Mouse (Mus musculus) neural tube, embryonic 12.5 days (tissue): ENCODE measurements around the gene Ndufs8. TPM values are rescaled to one million over a fixed set of nuclear protein-coding genes. Genes with fewer than 3 reads are reported as not detected.

Source experiments
- ATAC-seq: fragments of 200-750 bp; cut with Nextera tagmentation; 2 replicates; pipeline ENCODE4 v1.8.0; 2017; ENCODE audit warnings: low read depth, mild to moderate bottlenecking, moderate TSS enrichment, moderate library complexity; ENCODE audit not compliant: low FRiP score
- H3K27ac ChIP-seq: fragments of 300-500 bp; sonication (generic); 2 replicates; pipeline ENCODE4 v1.5.1; 2016
- H3K27me3 ChIP-seq: fragments of 300-500 bp; sonication (generic); replicated peaks from 2 replicates; pipeline ENCODE4 v1.6.1; 2016; ENCODE audit warnings: mild to moderate bottlenecking
- H3K36me3 ChIP-seq: fragments of 300-500 bp; sonication (generic); 2 replicates; pipeline ENCODE4 v1.6.1; 2016; ENCODE audit warnings: mild to moderate bottlenecking
- H3K4me1 ChIP-seq: fragments of 300-500 bp; sonication (generic); 2 replicates; pipeline ENCODE4 v1.6.1; 2016
- H3K4me2 ChIP-seq: fragments of 300-500 bp; sonication (generic); replicated peaks from 2 replicates; pipeline ENCODE4 v1.6.1; 2016; ENCODE audit warnings: mild to moderate bottlenecking
- H3K4me3 ChIP-seq: fragments of 300-500 bp; sonication (generic); 2 replicates; pipeline ENCODE4 v1.5.1; 2016
- H3K9ac ChIP-seq: fragments of 300-500 bp; sonication (generic); 2 replicates; pipeline ENCODE4 v1.6.1; 2016; ENCODE audit warnings: mild to moderate bottlenecking
- H3K9me3 ChIP-seq: fragments of 300-500 bp; sonication (generic); 2 replicates; pipeline ENCODE4 v1.6.1; 2016; ENCODE audit warnings: mild to moderate bottlenecking
- WGBS: fragments of 180-500 bp; shearing (Covaris S2); methylation state at CpG from one replicate; pipeline ENCODE4 v1.1.7; 2016; 5-methylcytosine and 5-hydroxymethylcytosine counted together
- polyA plus RNA-seq: library from polyadenylated mRNA; unstranded; fragments of >200 nt; fragmentation: Nextera tagmentation; extraction: Ambion mirVana; gene quantifications from 2 replicates; pipeline ENCODE4 v1.2.1, GENCODE M21; 2016

Ndufs8 gene
- polyA plus RNA-seq, 1 experiment from 2014 or later, result 226 TPM

- Histone ChIP-seq H3K27ac (no peak overlapping the region), H3K36me3 (peaks cover 50% of the 10 kb centered on the region)
- WGBS, result 92% methylated on average over 10 of the region's 10 CpGs
Measured at GRCm38 (mm10) chr19:3896208-3896607, 16.4 kb downstream of the Ndufs8 start.

DNA sequence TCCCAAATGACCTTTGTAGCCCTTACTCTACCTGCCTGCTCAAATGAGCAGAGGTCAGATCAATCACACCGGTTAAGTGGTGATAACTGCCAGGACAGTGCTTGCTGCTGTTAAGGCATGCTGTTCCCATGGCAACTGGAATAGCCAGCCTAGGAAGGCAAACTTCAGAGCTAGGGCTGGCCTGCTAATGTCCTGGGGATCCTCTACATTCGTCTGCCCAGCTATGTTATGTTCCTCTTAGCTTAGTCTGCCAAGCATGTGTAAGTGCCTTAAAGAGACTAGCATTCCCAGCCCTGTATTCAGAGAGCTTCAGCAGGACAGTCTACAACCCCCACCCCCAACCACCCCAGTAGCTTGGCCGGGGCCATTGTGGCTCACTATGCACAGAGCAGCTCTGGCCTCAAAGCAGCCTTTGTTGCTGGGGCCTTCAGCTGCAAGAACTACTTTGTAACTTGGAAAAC, 17.4 kb downstream of the Ndufs8 start:
- peak; percentile 85 for ATAC-seq
- H3K27ac ChIP-seq, result no peak overlapping the region
- H3K36me3 ChIP-seq, result peaks cover 60% of the 10 kb centered on the region
- 17% methylated on average over 3 of the region's 3 CpGs for WGBS
- no peak overlapping the region for H3K9ac ChIP-seq
- no peak overlapping the region for H3K4me3 ChIP-seq
- H3K4me2 ChIP-seq, result 0 out of 2 replicates have a peak overlapping the region, but pooled peaks have one; percentile 12
- H3K4me1 ChIP-seq, result peaks cover 20% of the 10 kb centered on the region
- no peaks in the 10 kb centered on the region for H3K27me3 ChIP-seq
- no peaks in the 10 kb centered on the region for H3K9me3 ChIP-seq

More at GRCm38 (mm10) chr19:3896208-3896607, 16.4 kb downstream of the Ndufs8 start:
- Histone ChIP-seq H3K27me3 (no peaks in the 10 kb centered on the region), H3K4me3 (no peak overlapping the region), H3K9me3 (no peaks in the 10 kb centered on the region), H3K4me2 (no peak overlapping the region), H3K4me1 (peaks cover 20% of the 10 kb centered on the region), H3K9ac (no peak overlapping the region)
- ATAC-seq, result no peak

GRCm38 (mm10) chr19:3894294-3894693, 18.3 kb downstream of the Ndufs8 start:
- WGBS, result 88% methylated on average over 2 of the region's 2 CpGs
- no peaks in the 10 kb centered on the region for H3K9me3 ChIP-seq
- no peaks in the 10 kb centered on the region for H3K27me3 ChIP-seq
- no peak overlapping the region for H3K9ac ChIP-seq
- no peak overlapping the region for H3K27ac ChIP-seq
- no peak overlapping the region for H3K4me2 ChIP-seq
- peaks cover 69% of the 10 kb centered on the region for H3K36me3 ChIP-seq
- H3K4me3 ChIP-seq, result no peak overlapping the region
- no peak for ATAC-seq
- H3K4me1 ChIP-seq, result peaks cover 20% of the 10 kb centered on the region

- Histone ChIP-seq H3K9ac (no peak overlapping the region), H3K27ac (no peak overlapping the region), H3K9me3 (no peaks in the 10 kb centered on the region), H3K4me1 (peaks cover 20% of the 10 kb centered on the region), H3K4me2 (no peak overlapping the region), H3K4me3 (no peak overlapping the region), H3K36me3 (peaks cover 75% of the 10 kb centered on the region), H3K27me3 (no peaks in the 10 kb centered on the region)
- ATAC-seq, result no peak
- WGBS, result 92% methylated on average over 4 of the region's 4 CpGs
Measured at GRCm38 (mm10) chr19:3893545-3894116, 18.9 kb downstream of the Ndufs8 start.

DNA sequence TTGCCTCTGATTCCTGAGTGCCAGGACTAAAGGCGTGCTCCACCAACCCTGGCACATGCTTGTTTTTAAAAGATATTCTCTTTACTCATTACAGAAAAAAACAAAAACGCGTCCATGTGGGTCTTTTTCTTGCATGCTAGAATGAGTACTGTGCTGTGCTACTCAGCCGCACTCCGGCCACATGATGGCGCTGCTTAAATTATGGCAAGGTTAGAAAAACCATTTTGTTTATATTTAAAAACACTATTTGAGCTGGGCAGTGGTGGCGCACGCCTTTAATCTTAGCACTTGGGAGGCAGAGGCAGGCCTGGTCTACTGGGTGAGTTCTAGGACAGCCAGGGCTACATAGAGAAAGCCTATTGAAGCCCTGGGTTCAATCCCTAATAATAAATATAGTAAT, 22.4 kb downstream of the Ndufs8 start:
- no peak for ATAC-seq
- H3K4me2 ChIP-seq, result no peak overlapping the region
- 91% methylated on average over 8 of the region's 8 CpGs for WGBS
- H3K9me3 ChIP-seq, result no peaks in the 10 kb centered on the region
- H3K4me3 ChIP-seq, result no peak overlapping the region
- no peaks in the 10 kb centered on the region for H3K27me3 ChIP-seq
- no peak overlapping the region for H3K9ac ChIP-seq
- H3K27ac ChIP-seq, result no peak overlapping the region
- peaks cover 75% of the 10 kb centered on the region for H3K36me3 ChIP-seq
- peaks cover 8% of the 10 kb centered on the region for H3K4me1 ChIP-seq

GRCm38 (mm10) chr19:3889096-3889495, 23.5 kb downstream of the Ndufs8 start:
- Histone ChIP-seq H3K36me3 (peaks cover 79% of the 10 kb centered on the region), H3K9me3 (no peaks in the 10 kb centered on the region), H3K27ac (no peak overlapping the region), H3K9ac (no peak overlapping the region), H3K4me1 (no peaks in the 10 kb centered on the region), H3K4me2 (no peak overlapping the region), H3K27me3 (no peaks in the 10 kb centered on the region), H3K4me3 (no peak overlapping the region)
- no peak for ATAC-seq
- 92% methylated on average over 5 of the region's 5 CpGs for WGBS

DNA sequence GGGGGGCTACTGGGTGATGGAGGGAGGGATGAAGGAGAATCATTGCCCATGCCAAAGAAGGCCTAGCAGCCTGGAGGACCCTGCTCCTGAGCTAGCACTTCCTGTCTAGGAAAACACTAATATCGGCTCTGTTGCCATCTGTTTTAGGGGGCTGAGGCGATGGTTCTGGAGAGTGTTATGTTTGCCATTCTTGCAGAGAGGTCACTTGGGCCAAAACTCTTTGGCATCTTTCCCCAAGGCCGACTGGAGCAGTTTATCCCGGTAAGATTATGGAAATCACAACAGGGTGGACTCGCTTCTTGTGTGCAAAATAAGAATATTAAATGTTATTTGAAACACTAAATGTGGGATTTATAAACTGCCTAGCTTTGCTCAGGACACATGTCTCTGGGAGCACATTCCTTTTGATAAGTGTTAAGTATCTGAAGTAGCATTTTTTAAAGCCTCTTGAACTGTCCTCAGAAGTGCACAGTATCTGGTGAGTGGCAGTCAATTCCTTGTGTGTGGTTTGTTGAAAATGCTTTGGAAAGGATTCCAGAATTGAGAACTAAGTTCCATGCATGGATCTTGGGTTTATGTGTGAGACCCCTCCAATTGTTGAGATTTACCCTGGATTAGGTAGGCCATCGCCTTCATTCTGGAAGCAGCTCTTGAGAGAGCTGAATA, 28.1 kb downstream of the Ndufs8 start:
- H3K9me3 ChIP-seq, result no peaks in the 10 kb centered on the region
- H3K36me3 ChIP-seq, result peaks cover 33% of the 10 kb centered on the region
- H3K4me2 ChIP-seq, result no peak overlapping the region
- 88% methylated on average over 6 of the region's 6 CpGs for whole genome bisulfite sequencing
- H3K4me1 ChIP-seq, result no peaks in the 10 kb centered on the region
- no peak overlapping the region for H3K4me3 ChIP-seq
- H3K27ac ChIP-seq, result no peak overlapping the region
- no peak for ATAC-seq
- no peak overlapping the region for H3K9ac ChIP-seq
- H3K27me3 ChIP-seq, result no peaks in the 10 kb centered on the region

- no peak overlapping the region for H3K4me2 ChIP-seq
- H3K36me3 ChIP-seq, result peaks cover 24% of the 10 kb centered on the region; the same call in 1 of the 2 replicates
- no peak overlapping the region for H3K27ac ChIP-seq
- H3K9ac ChIP-seq, result no peak overlapping the region
- no peak overlapping the region for H3K4me3 ChIP-seq
- 86% methylated on average over 4 of the region's 4 CpGs for WGBS
- H3K4me1 ChIP-seq, result no peaks in the 10 kb centered on the region
- no peaks in the 10 kb centered on the region for H3K9me3 ChIP-seq
- no peak for ATAC-seq
- H3K27me3 ChIP-seq, result no peaks in the 10 kb centered on the region
Measured at GRCm38 (mm10) chr19:3882214-3882613, 30.4 kb downstream of the Ndufs8 start.

DNA sequence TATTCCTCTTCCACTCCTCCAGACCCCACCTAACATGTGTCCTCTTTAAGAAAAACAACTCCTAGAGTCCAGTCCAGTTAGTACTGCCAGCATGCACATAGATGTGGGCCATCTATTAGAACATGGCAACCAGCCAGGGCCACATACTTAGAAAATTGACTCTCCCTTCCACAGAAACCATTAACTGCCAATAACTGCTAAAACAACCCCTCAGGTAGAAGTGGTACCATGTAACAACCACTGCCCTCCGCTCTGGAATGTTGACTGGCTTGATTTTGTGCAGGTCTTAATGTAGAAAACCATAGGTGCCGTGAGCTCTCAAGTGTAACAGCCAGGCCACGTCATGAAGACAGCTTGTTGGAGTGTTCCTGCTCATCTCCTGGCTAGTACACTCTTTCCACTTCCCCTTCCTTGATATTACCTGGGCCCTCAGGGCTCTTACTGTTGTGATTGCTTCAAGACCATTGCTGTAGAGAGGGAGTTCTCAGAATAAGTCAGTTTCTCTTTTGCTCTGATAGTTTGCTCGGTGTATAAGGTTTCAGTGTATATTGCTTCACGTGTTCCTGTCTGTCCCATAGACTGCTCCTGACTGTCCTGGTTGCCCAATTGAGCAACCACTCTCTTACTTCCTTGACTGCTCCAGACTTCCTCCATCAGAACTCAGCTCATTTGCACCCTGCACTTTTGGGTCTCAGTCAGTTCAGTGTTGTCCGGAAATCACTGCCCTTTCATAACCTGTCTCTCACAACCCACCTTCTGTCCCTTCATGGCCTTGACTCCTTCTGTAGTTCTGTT, 32.3 kb downstream of the Ndufs8 start:
- ATAC-seq, result no peak
- Histone ChIP-seq H3K27me3 (no peaks in the 10 kb centered on the region), H3K4me1 (no peaks in the 10 kb centered on the region), H3K9ac (no peak overlapping the region), H3K9me3 (no peaks in the 10 kb centered on the region), H3K4me3 (no peak overlapping the region), H3K36me3 (peaks cover 10% of the 10 kb centered on the region; the same call in 1 of the 2 replicates), H3K4me2 (no peak overlapping the region), H3K27ac (no peak overlapping the region)
- 94% methylated on average over 6 of the region's 6 CpGs for WGBS

DNA sequence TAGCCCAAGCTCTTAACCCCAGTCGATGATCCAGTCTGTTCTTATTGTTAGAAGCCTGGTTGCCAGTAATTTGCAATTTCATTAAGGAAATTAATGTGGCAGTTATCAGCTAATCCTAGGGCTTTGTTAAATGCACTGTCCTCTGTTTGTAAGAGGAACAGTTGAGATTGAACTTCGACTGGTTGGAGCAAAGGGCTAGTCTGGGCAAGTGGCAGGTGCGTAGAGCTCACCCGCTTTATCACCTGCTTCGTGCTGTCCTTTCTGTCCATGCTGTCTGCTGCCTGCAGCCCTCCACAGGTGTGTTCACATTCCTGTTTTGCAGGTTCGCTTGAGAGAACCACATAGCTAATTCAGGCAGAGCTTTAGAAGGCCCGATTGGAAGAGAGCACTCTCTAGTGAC, 37.5 kb downstream of the Ndufs8 start:
- ATAC-seq, result no peak
- no peak overlapping the region for H3K27ac ChIP-seq
- no peaks in the 10 kb centered on the region for H3K4me1 ChIP-seq
- no peaks in the 10 kb centered on the region for H3K9me3 ChIP-seq
- H3K4me3 ChIP-seq, result no peak overlapping the region
- peaks cover 2% of the 10 kb centered on the region; the same call in 1 of the 2 replicates for H3K36me3 ChIP-seq
- H3K4me2 ChIP-seq, result no peak overlapping the region
- 91% methylated on average over 7 of the region's 7 CpGs for WGBS
- no peaks in the 10 kb centered on the region for H3K27me3 ChIP-seq
- H3K9ac ChIP-seq, result no peak overlapping the region

GRCm38 (mm10) chr19:3872373-3872772, 40.2 kb downstream of the Ndufs8 start:
- H3K4me2 ChIP-seq, result no peak overlapping the region
- H3K9ac ChIP-seq, result no peak overlapping the region
- no peak overlapping the region for H3K4me3 ChIP-seq
- no peaks in the 10 kb centered on the region for H3K27me3 ChIP-seq
- no peak overlapping the region for H3K27ac ChIP-seq
- WGBS, result 85% methylated on average over 4 of the region's 4 CpGs
- H3K4me1 ChIP-seq, result no peaks in the 10 kb centered on the region
- no peak for ATAC-seq
- peaks cover 2% of the 10 kb centered on the region; the same call in 1 of the 2 replicates for H3K36me3 ChIP-seq
- no peaks in the 10 kb centered on the region for H3K9me3 ChIP-seq

DNA sequence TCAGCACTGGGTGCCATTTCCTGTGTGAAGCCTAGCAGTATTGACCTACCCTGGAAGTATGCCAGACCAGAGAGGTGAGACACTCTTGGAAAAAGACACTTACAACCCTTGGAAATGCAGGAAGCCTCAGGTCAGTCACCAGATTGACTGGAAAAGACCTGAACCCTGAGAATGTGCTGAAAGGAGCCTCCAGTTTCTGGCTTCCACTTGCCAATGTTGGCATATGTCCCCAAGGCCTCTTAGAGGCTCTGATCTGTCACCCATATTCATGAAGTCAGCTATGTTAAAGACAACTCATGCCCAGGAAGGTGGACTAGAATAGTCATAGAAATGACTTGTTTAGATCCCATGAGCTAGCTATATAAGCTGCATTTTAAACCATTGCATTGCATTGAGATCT, 41.1 kb downstream of the Ndufs8 start:
- no peaks in the 10 kb centered on the region for H3K4me1 ChIP-seq
- H3K9me3 ChIP-seq, result no peaks in the 10 kb centered on the region
- H3K4me3 ChIP-seq, result no peak overlapping the region
- peaks cover 6% of the 10 kb centered on the region for H3K36me3 ChIP-seq
- no peak overlapping the region for H3K4me2 ChIP-seq
- no peak for ATAC-seq
- no peaks in the 10 kb centered on the region for H3K27me3 ChIP-seq
- no peak overlapping the region for H3K27ac ChIP-seq
- no peak overlapping the region for H3K9ac ChIP-seq
